Mouse (Mus musculus): Measurements from ENCODE around the gene Mapkap1. TPM values are rescaled to one million over a fixed set of nuclear protein-coding genes. Genes with fewer than 3 reads are reported as not detected.
A peak's percentile ranks its signal among the peaks of the same experiment; 100 is the strongest.

Mapkap1 gene
- polyA plus RNA-seq, 1 experiment from 2014 or later, result 110 TPM

- WGBS, result 94% methylated on average over 4 of the region's 4 CpGs
- ATAC-seq (ENCODE audit: low FRiP score), result no peak
- no peaks in the 10 kb centered on the region for H3K27me3 ChIP-seq
- no peak overlapping the region for H3K4me2 ChIP-seq
- H3K4me1 ChIP-seq, result peaks cover 8% of the 10 kb centered on the region; the same call in 1 of the 2 replicates
- H3K9ac ChIP-seq, result no peak overlapping the region
- H3K4me3 ChIP-seq (replicated peaks), result no peak overlapping the region
- H3K27ac ChIP-seq, result no peak overlapping the region
- H3K36me3 ChIP-seq (replicated peaks), result peaks cover 5% of the 10 kb centered on the region; the same call in 1 of the 2 replicates
- H3K9me3 ChIP-seq, result no peaks in the 10 kb centered on the region
Measured at GRCm38 (mm10) chr2:34628903-34629540, 222.5 kb downstream of the Mapkap1 start.

- Histone ChIP-seq H3K4me3 (replicated peaks) (no peak overlapping the region), H3K4me2 (no peak overlapping the region), H3K36me3 (replicated peaks) (no peaks in the 10 kb centered on the region; the same call in 1 of the 2 replicates), H3K27ac (no peak overlapping the region), H3K9me3 (no peaks in the 10 kb centered on the region), H3K27me3 (no peaks in the 10 kb centered on the region), H3K9ac (no peak overlapping the region), H3K4me1 (peaks cover 8% of the 10 kb centered on the region; the same call in 1 of the 2 replicates)
- ATAC-seq (ENCODE audit: low FRiP score), result no peak
- 85% methylated on average over 7 of the region's 7 CpGs for WGBS
Measured at GRCm38 (mm10) chr2:34629758-34630157, 223.2 kb downstream of the Mapkap1 start.

GRCm38 (mm10) chr2:34630445-34630844, 223.9 kb downstream of the Mapkap1 start:
- H3K9ac ChIP-seq, result no peak overlapping the region
- H3K9me3 ChIP-seq, result no peaks in the 10 kb centered on the region
- no peaks in the 10 kb centered on the region for H3K36me3 ChIP-seq (replicated peaks)
- H3K27me3 ChIP-seq, result no peaks in the 10 kb centered on the region
- no peak for ATAC-seq (ENCODE audit: low FRiP score)
- H3K27ac ChIP-seq, result no peak overlapping the region
- no peak overlapping the region for H3K4me2 ChIP-seq
- WGBS, result 84% methylated on average over 6 of the region's 6 CpGs
- H3K4me1 ChIP-seq, result peaks cover 10% of the 10 kb centered on the region; the same call in 1 of the 2 replicates
- H3K4me3 ChIP-seq (replicated peaks), result no peak overlapping the region

- Histone ChIP-seq H3K27ac (no peak overlapping the region), H3K4me1 (peaks cover 13% of the 10 kb centered on the region; the same call in 1 of the 2 replicates), H3K9me3 (no peaks in the 10 kb centered on the region), H3K27me3 (no peaks in the 10 kb centered on the region), H3K4me2 (no peak overlapping the region), H3K36me3 (replicated peaks) (no peaks in the 10 kb centered on the region), H3K9ac (no peak overlapping the region), H3K4me3 (replicated peaks) (no peak overlapping the region)
- no peak for ATAC-seq (ENCODE audit: low FRiP score)
- WGBS, result 85% methylated on average over 12 of the region's 12 CpGs
Measured at GRCm38 (mm10) chr2:34632051-34632450, 225.5 kb downstream of the Mapkap1 start.

GRCm38 (mm10) chr2:34635249-34636165, 228.9 kb downstream of the Mapkap1 start:
- H3K27me3 ChIP-seq, result peaks cover 14% of the 10 kb centered on the region
- no peaks in the 10 kb centered on the region for H3K9me3 ChIP-seq
- H3K4me3 ChIP-seq (replicated peaks), result no peak overlapping the region
- WGBS, result 75% methylated on average over 14 of the region's 14 CpGs
- ATAC-seq (ENCODE audit: low FRiP score), result no peak
- H3K4me1 ChIP-seq, result peaks cover 13% of the 10 kb centered on the region
- no peak overlapping the region for H3K9ac ChIP-seq
- no peak overlapping the region for H3K27ac ChIP-seq
- no peaks in the 10 kb centered on the region for H3K36me3 ChIP-seq (replicated peaks)
- H3K4me2 ChIP-seq, result no peak overlapping the region

- H3K9me3 ChIP-seq, result no peaks in the 10 kb centered on the region
- peaks cover 10% of the 10 kb centered on the region for H3K4me1 ChIP-seq
- WGBS, result 17% methylated on average over 37 of the region's 37 CpGs
- no peak overlapping the region for H3K27ac ChIP-seq
- H3K4me3 ChIP-seq (replicated peaks), result peak overlapping the region; percentile 39
- H3K36me3 ChIP-seq (replicated peaks), result no peaks in the 10 kb centered on the region
- ATAC-seq (ENCODE audit: low FRiP score), result peak; percentile 68
- peak overlapping the region; percentile 61 for H3K9ac ChIP-seq
- peak overlapping the region; percentile 88 for H3K4me2 ChIP-seq
- H3K27me3 ChIP-seq, result peaks cover 20% of the 10 kb centered on the region
Measured at GRCm38 (mm10) chr2:34638955-34639650, 232.5 kb downstream of the Mapkap1 start.

GRCm38 (mm10) chr2:34639725-34640124, 233.2 kb downstream of the Mapkap1 start:
- peaks cover 10% of the 10 kb centered on the region for H3K4me1 ChIP-seq
- no peak overlapping the region for H3K27ac ChIP-seq
- peak overlapping the region; percentile 88; the same call in 1 of the 2 replicates for H3K4me2 ChIP-seq
- no peaks in the 10 kb centered on the region for H3K36me3 ChIP-seq (replicated peaks)
- peak; percentile 52 for ATAC-seq (ENCODE audit: low FRiP score)
- peaks cover 24% of the 10 kb centered on the region for H3K27me3 ChIP-seq
- 69% methylated on average over 5 of the region's 5 CpGs for whole genome bisulfite sequencing
- no peak overlapping the region for H3K9ac ChIP-seq
- no peak overlapping the region for H3K4me3 ChIP-seq (replicated peaks)
- H3K9me3 ChIP-seq, result no peaks in the 10 kb centered on the region

GRCm38 (mm10) chr2:34642351-34642750, 235.8 kb downstream of the Mapkap1 start:
- no peaks in the 10 kb centered on the region for H3K9me3 ChIP-seq
- peaks cover 15% of the 10 kb centered on the region for H3K4me1 ChIP-seq
- no peak overlapping the region for H3K4me2 ChIP-seq
- no peak for ATAC-seq (ENCODE audit: low FRiP score)
- 30% methylated on average over 2 of the region's 2 CpGs for whole genome bisulfite sequencing
- H3K36me3 ChIP-seq (replicated peaks), result no peaks in the 10 kb centered on the region
- no peak overlapping the region for H3K27ac ChIP-seq
- no peak overlapping the region for H3K4me3 ChIP-seq (replicated peaks)
- peaks cover 46% of the 10 kb centered on the region for H3K27me3 ChIP-seq
- no peak overlapping the region for H3K9ac ChIP-seq

- 22% methylated on average over 22 of the region's 22 CpGs for WGBS
- H3K4me1 ChIP-seq, result peaks cover 10% of the 10 kb centered on the region
- H3K9ac ChIP-seq, result no peak overlapping the region
- ATAC-seq (ENCODE audit: low FRiP score), result no peak
- no peaks in the 10 kb centered on the region for H3K36me3 ChIP-seq (replicated peaks)
- peaks cover 34% of the 10 kb centered on the region for H3K27me3 ChIP-seq
- H3K27ac ChIP-seq, result no peak overlapping the region
- no peaks in the 10 kb centered on the region for H3K9me3 ChIP-seq
- no peak overlapping the region for H3K4me3 ChIP-seq (replicated peaks)
- no peak overlapping the region for H3K4me2 ChIP-seq
Measured at GRCm38 (mm10) chr2:34644571-34645526, 238.3 kb downstream of the Mapkap1 start.

- Histone ChIP-seq H3K9me3 (no peaks in the 10 kb centered on the region), H3K27me3 (peaks cover 30% of the 10 kb centered on the region), H3K4me2 (peak overlapping the region; percentile 59), H3K36me3 (replicated peaks) (no peaks in the 10 kb centered on the region), H3K9ac (peak overlapping the region; percentile 40; the same call in 1 of the 2 replicates), H3K4me1 (peaks cover 10% of the 10 kb centered on the region), H3K27ac (no peak overlapping the region), H3K4me3 (replicated peaks) (peak overlapping the region; percentile 28)
- ATAC-seq (ENCODE audit: low FRiP score), result peak; percentile 88
- 17% methylated on average over 17 of the region's 21 CpGs for WGBS
Measured at GRCm38 (mm10) chr2:34645851-34646540, 239.4 kb downstream of the Mapkap1 start.

GRCm38 (mm10) chr2:34646541-34646865, 239.9 kb downstream of the Mapkap1 start:
- H3K9me3 ChIP-seq, result no peaks in the 10 kb centered on the region
- H3K9ac ChIP-seq, result no peak overlapping the region
- no peak overlapping the region for H3K27ac ChIP-seq
- peak overlapping the region; percentile 59 for H3K4me2 ChIP-seq
- peaks cover 10% of the 10 kb centered on the region for H3K4me1 ChIP-seq
- ATAC-seq (ENCODE audit: low FRiP score), result no peak
- H3K27me3 ChIP-seq, result peaks cover 26% of the 10 kb centered on the region
- H3K36me3 ChIP-seq (replicated peaks), result no peaks in the 10 kb centered on the region
- WGBS, result 3% methylated on average over 5 of the region's 5 CpGs
- H3K4me3 ChIP-seq (replicated peaks), result peak overlapping the region; percentile 28

Measured in forebrain, embryonic 12.5 days (tissue).